Comparison of ENCODE assay signal across 11 mouse cellular contexts in the genomic region with DNA sequence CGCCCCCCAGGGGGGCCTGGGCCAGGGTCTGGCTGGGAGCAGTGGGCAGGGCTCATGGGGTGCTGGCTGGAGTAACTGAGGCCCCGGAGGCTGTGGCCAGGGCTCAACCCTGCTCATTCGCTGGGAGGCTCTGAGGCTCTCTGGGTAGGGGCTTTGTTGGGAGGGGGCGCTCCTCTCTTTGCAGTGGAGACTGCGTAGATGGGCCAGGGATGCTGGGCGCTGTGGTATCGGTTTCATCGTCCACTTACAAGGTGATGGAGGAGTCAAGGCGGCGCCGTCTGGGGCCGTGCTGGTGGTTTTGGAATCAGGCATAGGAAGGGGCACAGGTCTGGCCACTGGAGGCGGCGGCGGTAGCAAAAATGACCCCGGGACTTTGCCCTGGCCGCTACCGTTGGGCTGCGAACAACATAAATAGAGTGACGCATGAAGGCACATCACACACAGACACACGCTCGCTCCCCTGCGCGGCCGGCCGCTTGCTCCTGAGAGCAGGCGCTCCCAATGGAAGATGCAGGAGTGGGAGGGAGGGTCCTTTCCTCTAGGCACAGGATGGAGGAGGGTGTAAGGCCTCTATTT. TPM values are rescaled to one million over a fixed set of nuclear protein-coding genes. Genes with fewer than 3 reads are reported as not detected.
A peak's percentile ranks its signal among the peaks of the same experiment; 100 is the strongest.
DNase-seq lines count a peak whose midpoint lies in the region; ATAC-seq and TF ChIP-seq lines count a peak whose summit lies in the region.
"Had no signal": no experiment of that assay in that cellular context is flagged by ENCODE, and none has a peak within 500 bp of the region (broad histone marks: within the 10 kb centered on the region; RNA-seq: fewer than 3 reads in every experiment).

No protein-coding gene starts in this region.

- H3K27ac ChIP-seq in gastrocnemius, adult 2 months = peak overlapping the region; percentile 96
- peak overlapping the region; percentile 86 for H3K27ac ChIP-seq in forebrain, embryonic 16.5 days (ENCODE audit: low read length)
- no peak overlapping the region for H3K27ac ChIP-seq in liver, embryonic 13.5 days

- H3K9me3 ChIP-seq in E14TG2a.4 (ENCODE audit: low read length) = no peaks in the 10 kb centered on the region
- no peaks in the 10 kb centered on the region for H3K9me3 ChIP-seq in forebrain, embryonic 16.5 days (ENCODE audit: control insufficient read depth, low read length)
- H3K9me3 ChIP-seq in liver, embryonic 13.5 days (replicated peaks) = no peaks in the 10 kb centered on the region

- H3K4me3 ChIP-seq in gastrocnemius, adult 2 months = peak overlapping the region; percentile 35
- H3K4me3 ChIP-seq in E14TG2a.4 (replicated peaks; ENCODE audit: low read length) = peak overlapping the region; percentile 61
- no peak overlapping the region for H3K4me3 ChIP-seq in forebrain, embryonic 16.5 days (replicated peaks; ENCODE audit: low read length)
- no peak overlapping the region for H3K4me3 ChIP-seq in liver, embryonic 13.5 days (replicated peaks)

- no peak for TF ChIP-seq CTCF in gastrocnemius, adult 2 months (IDR thresholded peaks at IDR 0.05)
- no peak for TF ChIP-seq CTCF in E14TG2a.4 (conservative IDR thresholded peaks at IDR 0.05; ENCODE audit: low read length)

- intact Hi-C loops in gastrocnemius, adult 2 months (cut with DNase I) = no loop called here

- H3K4me1 ChIP-seq in E14TG2a.4 (replicated peaks; ENCODE audit: low read depth, low read length) = peaks cover 44% of the 10 kb centered on the region
- peaks cover 57% of the 10 kb centered on the region for H3K4me1 ChIP-seq in forebrain, embryonic 16.5 days (replicated peaks; ENCODE audit: control insufficient read depth, insufficient read depth, low read length)
- H3K4me1 ChIP-seq in liver, embryonic 13.5 days (replicated peaks) = peaks cover 60% of the 10 kb centered on the region

- no peaks in the 10 kb centered on the region for H3K36me3 ChIP-seq in E14TG2a.4 (ENCODE audit: insufficient read depth, low read length)
- H3K36me3 ChIP-seq in forebrain, embryonic 16.5 days (ENCODE audit: control insufficient read depth, insufficient read depth) = peaks cover 7% of the 10 kb centered on the region
- H3K36me3 ChIP-seq in liver, embryonic 13.5 days = 0 out of 2 replicates have a peak, but pooled peaks cover 4% of the 10 kb centered on the region

- H3K27me3 ChIP-seq in E14TG2a.4 (ENCODE audit: insufficient read depth, low read length) = peaks cover 92% of the 10 kb centered on the region
- no peaks in the 10 kb centered on the region for H3K27me3 ChIP-seq in forebrain, embryonic 16.5 days (replicated peaks; ENCODE audit: control insufficient read depth, insufficient read depth, low read length)
- peaks cover 62% of the 10 kb centered on the region for H3K27me3 ChIP-seq in liver, embryonic 13.5 days

- H3K9ac ChIP-seq in forebrain, embryonic 16.5 days (replicated peaks; ENCODE audit: low read depth, low read length) = peak overlapping the region; percentile 51
- H3K9ac ChIP-seq in liver, embryonic 13.5 days = 0 out of 2 replicates have a peak overlapping the region, but pooled peaks have one; percentile 5

- DNase-seq in gastrocnemius, adult 2 months = no peak
- DNase-seq in gastrocnemius, adult 18-20 months (ENCODE audit: low spot score) = no peak
- no peak for DNase-seq in liver, embryonic 13.5 days
- no peak for DNase-seq in ovary, postnatal 10 days (ENCODE audit: low spot score)
- DNase-seq in frontal cortex, postnatal 25 days (ENCODE audit: low spot score in 2 of 2) = no peak
- DNase-seq: cerebellum, adult 9-11 months; heart, adult 11 months had no signal

- peak overlapping the region; percentile 16 for H3K4me2 ChIP-seq in forebrain, embryonic 16.5 days (ENCODE audit: low read length)
- H3K4me2 ChIP-seq in liver, embryonic 13.5 days = peak overlapping the region; percentile 37

- ATAC-seq in forebrain, embryonic 16.5 days = no peak
- no peak for ATAC-seq in liver, embryonic 13.5 days (ENCODE audit: low read depth)
- ATAC-seq in megakaryocyte progenitor cell, adult 5-6 weeks (replicated peaks; ENCODE audit: poor library complexity) = no peak

- 14% methylated on average over 27 of the region's 27 CpGs for WGBS in forebrain, embryonic 16.5 days
- WGBS in liver, embryonic 13.5 days (ENCODE audit: insufficient replicate concordance) = 55% methylated on average over 27 of the region's 27 CpGs

RNA-seq across cellular contexts. Expression of a gene that starts 6.8 kb away (rescaled TPM):
- under 1 TPM; 0.36 to 0.78 TPM for total RNA-seq in gastrocnemius, adult 2 months (2021)
- under 1 TPM; 0.34 to 0.45 TPM for total RNA-seq in gastrocnemius, adult 18-20 months (2021)
- polyA plus RNA-seq in forebrain, embryonic 16.5 days (2015; fragmentation: Nextera tagmentation; extraction: Ambion mirVana) = 2.0 and 2.2 TPM in 2 replicates
- polyA plus RNA-seq in liver, embryonic 13.5 days (2015; fragmentation: Nextera tagmentation; extraction: Ambion mirVana) = 9.6 and 10.0 TPM in 2 replicates
- 12.2 and 15.2 TPM in 2 replicates for total RNA-seq in megakaryocyte progenitor cell, adult 5-6 weeks (2015)
- 3.7 and 8.5 TPM in 2 replicates for total RNA-seq in megakaryocyte progenitor cell, adult 5-6 weeks (2017)
- total RNA-seq: layer of hippocampus, postnatal 14 days had no signal

RNA-seq across cellular contexts. Expression of a gene that starts 14.7 kb away (rescaled TPM):
- total RNA-seq in gastrocnemius, adult 2 months (2021) = 1 to 10 TPM; 1.1 to 1.3 TPM
- 1 to 10 TPM in 1 of 2 experiments, under 1 TPM in 1; 0.73 to 1.6 TPM for total RNA-seq in gastrocnemius, adult 18-20 months (2021)
- 2.6 and 2.9 TPM in 2 replicates for polyA plus RNA-seq in forebrain, embryonic 16.5 days (2015; fragmentation: Nextera tagmentation; extraction: Ambion mirVana)
- polyA plus RNA-seq in liver, embryonic 13.5 days (2015; fragmentation: Nextera tagmentation; extraction: Ambion mirVana) = 61.2 and 61.3 TPM in 2 replicates
- 56.3 and 72.0 TPM in 2 replicates for total RNA-seq in megakaryocyte progenitor cell, adult 5-6 weeks (2015)
- 58.0 and 65.6 TPM in 2 replicates for total RNA-seq in megakaryocyte progenitor cell, adult 5-6 weeks (2017)

RNA-seq across cellular contexts. Expression of a gene that starts 28.3 kb away (rescaled TPM):
- 10 to 100 TPM; 18.7 to 24.3 TPM for total RNA-seq in gastrocnemius, adult 2 months (2021)
- 10 to 100 TPM; 19.3 to 22.8 TPM for total RNA-seq in gastrocnemius, adult 18-20 months (2021)
- polyA plus RNA-seq in forebrain, embryonic 16.5 days (2015; fragmentation: Nextera tagmentation; extraction: Ambion mirVana) = 15.5 and 15.7 TPM in 2 replicates
- polyA plus RNA-seq in liver, embryonic 13.5 days (2015; fragmentation: Nextera tagmentation; extraction: Ambion mirVana) = 6.9 and 7.6 TPM in 2 replicates
- total RNA-seq in megakaryocyte progenitor cell, adult 5-6 weeks (2015) = 71.6 and 77.1 TPM in 2 replicates
- total RNA-seq in megakaryocyte progenitor cell, adult 5-6 weeks (2017) = 50.9 and 53.5 TPM in 2 replicates

RNA-seq across cellular contexts. Expression of a gene that starts 29.9 kb away (rescaled TPM):
- total RNA-seq in gastrocnemius, adult 2 months (2021) = 10 to 100 TPM; 45.6 to 57.5 TPM
- total RNA-seq in gastrocnemius, adult 18-20 months (2021) = 10 to 100 TPM; 47.0 to 51.4 TPM
- polyA plus RNA-seq in forebrain, embryonic 16.5 days (2015; fragmentation: Nextera tagmentation; extraction: Ambion mirVana) = 63.4 and 73.3 TPM in 2 replicates
- polyA plus RNA-seq in liver, embryonic 13.5 days (2015; fragmentation: Nextera tagmentation; extraction: Ambion mirVana) = 45.9 and 46.8 TPM in 2 replicates
- 56.0 and 64.4 TPM in 2 replicates for total RNA-seq in megakaryocyte progenitor cell, adult 5-6 weeks (2015)
- 82.2 and 84.4 TPM in 2 replicates for total RNA-seq in megakaryocyte progenitor cell, adult 5-6 weeks (2017)

RNA-seq across cellular contexts. Expression of a gene that starts 53.3 kb away (rescaled TPM):
- total RNA-seq in gastrocnemius, adult 2 months (2021) = 1 to 10 TPM; 5.9 to 6.5 TPM
- total RNA-seq in gastrocnemius, adult 18-20 months (2021) = 1 to 10 TPM; 4.7 to 8.3 TPM
- 22.5 and 25.5 TPM in 2 replicates for polyA plus RNA-seq in forebrain, embryonic 16.5 days (2015; fragmentation: Nextera tagmentation; extraction: Ambion mirVana)
- polyA plus RNA-seq in liver, embryonic 13.5 days (2015; fragmentation: Nextera tagmentation; extraction: Ambion mirVana) = 20.5 and 24.1 TPM in 2 replicates
- total RNA-seq in megakaryocyte progenitor cell, adult 5-6 weeks (2015) = 43.5 and 61.9 TPM in 2 replicates
- total RNA-seq in megakaryocyte progenitor cell, adult 5-6 weeks (2017) = 34.4 and 49.8 TPM in 2 replicates

Comparison
In these comparisons a context has a peak if more than half of its experiments do, and no peak if none do; other contexts are left out.
1. H3K4me3 ChIP-seq: peak in gastrocnemius, adult 2 months (single experiment) and E14TG2a.4 (single experiment); none in forebrain, embryonic 16.5 days (single experiment) and liver, embryonic 13.5 days (single experiment).
2. RNA of a gene that starts 14.7 kb away (total RNA-seq): 56.3 to 72.0 TPM in megakaryocyte progenitor cell, adult 5-6 weeks; 0.73 to 1.6 TPM in gastrocnemius, adult 18-20 months and 1.1 to 1.3 TPM in gastrocnemius, adult 2 months; every median in the first group is over 10 times any median in the second.